Mouse (Mus musculus) limb, embryonic 14.5 days (tissue): ENCODE data around the gene Polq. TPM values are rescaled to one million over a fixed set of nuclear protein-coding genes. Genes with fewer than 3 reads are reported as not detected.

Experiments used
- ATAC-seq: fragments of 200-750 bp; cut with Nextera tagmentation; 2 replicates; pipeline ENCODE4 v1.8.0; 2017; ENCODE audit warnings: low read depth, moderate number of reproducible peaks, moderate TSS enrichment; ENCODE audit not compliant: low FRiP score
- DNase-seq: peaks from one replicate; pipeline ENCODE4 v3.0.0-alpha.2; 2015; ENCODE audit warnings: low spot score
- H3K27ac ChIP-seq: fragments of 300-500 bp; sonication (generic); replicated peaks from 2 replicates; pipeline ENCODE4 v1.5.1; 2014; ENCODE audit warnings: low read depth, mild to moderate bottlenecking, low read length, moderate library complexity, mixed read lengths
- H3K27me3 ChIP-seq: fragments of 300-500 bp; sonication (generic); 2 replicates; pipeline ENCODE4 v1.6.1; 2014; ENCODE audit warnings: low read length, mixed read lengths; ENCODE audit not compliant: control insufficient read depth, insufficient read depth
- H3K36me3 ChIP-seq: fragments of 300-500 bp; sonication (generic); 2 replicates; pipeline ENCODE4 v1.6.1; 2014; ENCODE audit warnings: mild to moderate bottlenecking, low read length, moderate library complexity, mixed read lengths; ENCODE audit not compliant: control insufficient read depth, insufficient read depth
- H3K4me1 ChIP-seq: fragments of 300-500 bp; sonication (generic); 2 replicates; pipeline ENCODE4 v1.6.1; 2014; ENCODE audit warnings: antibody characterized with exemption, low read length, mixed read lengths; ENCODE audit not compliant: control insufficient read depth, insufficient read depth
- H3K4me2 ChIP-seq: fragments of 300-500 bp; sonication (generic); replicated peaks from 2 replicates; pipeline ENCODE4 v1.6.1; 2014; ENCODE audit warnings: low read depth, mild to moderate bottlenecking, low read length, moderate library complexity; ENCODE audit not compliant: severe bottlenecking
- H3K4me3 ChIP-seq: fragments of 300-500 bp; sonication (generic); replicated peaks from 2 replicates; pipeline ENCODE4 v1.5.1; 2014; ENCODE audit warnings: low read length
- H3K9ac ChIP-seq: fragments of 300-500 bp; sonication (generic); 2 replicates; pipeline ENCODE4 v1.6.1; 2014; ENCODE audit warnings: mild to moderate bottlenecking, low read depth, low read length, moderate library complexity; ENCODE audit not compliant: severe bottlenecking
- H3K9me3 ChIP-seq: fragments of 300-500 bp; sonication (generic); 2 replicates; pipeline ENCODE4 v1.6.1; 2016; ENCODE audit warnings: low read length; ENCODE audit not compliant: control insufficient read depth
- POLR2A ChIP-seq: fragments of 200-500 bp; IDR thresholded peaks from 2 replicates; pipeline ENCODE4 v1.8.0; 2012; ENCODE audit warnings: inconsistent platforms, mild to moderate bottlenecking, moderate library complexity, borderline replicate concordance; ENCODE audit not compliant: insufficient read depth, insufficient read length; ENCODE audit errors: extremely low read depth
- WGBS: fragments of 180-500 bp; shearing (Covaris S2); extraction: QIAGEN DNeasy Blood & Tissue Kit; methylation state at CpG from one replicate; pipeline ENCODE4 v1.1.7; 2014; 5-methylcytosine and 5-hydroxymethylcytosine counted together
- polyA plus RNA-seq, 2 experiments: library from polyadenylated mRNA; depleted of rRNA in 1 of 2; stranded (reverse) in 1 of 2; unstranded in 1 of 2; fragments of >200 nt; fragmentation: Nextera tagmentation in 1 of 2; extraction: Ambion mirVana in 1 of 2; gene quantifications; 2 replicates each; pipeline versions ENCODE4 v1.2.1 to v1.2.3; 2012 to 2014

The Polq gene
- polyA plus RNA-seq, 2 experiments = 6.1 to 6.5 TPM

DNA sequence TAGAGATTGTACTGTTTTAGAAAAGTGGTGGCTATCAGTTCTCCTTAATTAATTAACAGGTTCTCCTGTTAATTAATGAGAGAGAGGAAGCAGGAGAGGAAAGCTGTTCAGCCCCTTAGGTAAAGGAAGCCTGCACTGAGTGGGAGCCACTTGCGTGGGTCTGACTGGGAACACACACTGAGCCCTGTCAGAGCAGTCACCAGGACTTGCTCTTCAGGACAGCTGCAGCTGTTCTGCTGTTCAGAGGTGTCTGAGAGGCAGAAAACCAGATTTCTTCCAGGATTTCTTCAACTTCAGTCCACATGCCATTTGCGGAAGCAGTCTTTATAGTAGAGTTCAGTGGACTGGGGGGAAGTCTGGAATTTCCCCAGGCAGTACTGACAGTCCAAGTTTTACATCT, 24.2 kb upstream of the Polq start:
- Histone ChIP-seq H3K36me3 (no peaks in the 10 kb centered on the region), H3K27ac (no peak overlapping the region), H3K4me2 (no peak overlapping the region), H3K9ac (no peak overlapping the region), H3K27me3 (no peaks in the 10 kb centered on the region), H3K9me3 (no peaks in the 10 kb centered on the region), H3K4me3 (no peak overlapping the region), H3K4me1 (0 out of 2 replicates have a peak, but pooled peaks cover 3% of the 10 kb centered on the region)
- DNase-seq = no peak
- peak; percentile 46; the same call in 1 of the 2 replicates for ATAC-seq
- TF ChIP-seq POLR2A = no peak
- WGBS = 65% methylated on average over 2 of the region's 2 CpGs

DNA sequence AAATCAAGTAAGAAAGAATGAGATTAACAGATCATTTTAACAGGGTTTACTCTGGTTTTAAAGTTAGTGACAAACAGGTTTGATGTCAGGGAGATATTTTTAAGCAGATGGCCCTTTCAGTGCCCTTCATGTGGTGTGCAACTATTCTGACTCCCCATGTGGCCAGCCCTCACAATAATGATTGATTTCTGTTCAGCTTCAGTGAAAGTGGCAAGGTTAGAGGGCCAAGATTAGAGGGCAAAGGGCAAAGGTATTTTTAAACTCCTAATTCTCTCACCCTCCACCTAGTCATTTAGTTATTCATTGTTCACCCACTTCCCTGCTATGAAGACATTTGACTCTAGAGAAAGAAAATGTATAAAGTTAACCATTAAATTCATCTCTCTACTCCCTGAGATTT, 23.5 kb upstream of the Polq start:
- Histone ChIP-seq H3K36me3 (no peaks in the 10 kb centered on the region), H3K9me3 (no peaks in the 10 kb centered on the region), H3K27me3 (no peaks in the 10 kb centered on the region), H3K27ac (no peak overlapping the region), H3K4me3 (no peak overlapping the region), H3K4me1 (0 out of 2 replicates have a peak, but pooled peaks cover 3% of the 10 kb centered on the region), H3K4me2 (no peak overlapping the region), H3K9ac (no peak overlapping the region)
- ATAC-seq (no peak), DNase-seq (no peak)
- no peak for TF ChIP-seq POLR2A

DNA sequence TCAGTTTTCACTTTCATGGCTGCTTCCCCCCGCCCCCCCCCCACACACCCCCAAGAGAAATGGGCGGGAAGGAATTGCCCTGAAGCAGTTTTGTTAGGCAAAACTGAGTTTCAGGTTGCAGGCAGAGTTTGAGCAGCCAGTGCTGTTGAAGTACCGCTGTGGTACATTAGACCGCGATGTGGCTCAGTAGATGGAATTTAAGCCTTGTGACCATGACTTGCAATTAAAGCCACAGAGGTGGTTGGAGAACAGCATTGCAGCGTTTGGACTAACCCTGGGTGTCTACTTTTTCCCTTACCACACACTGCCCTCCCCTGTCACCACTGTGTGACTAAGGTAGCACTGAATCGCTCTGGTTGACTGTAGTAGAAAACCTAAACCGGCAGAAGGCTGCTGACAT, 22.1 kb upstream of the Polq start:
- ATAC-seq = peak; percentile 51; the same call in 1 of the 2 replicates
- H3K4me2 ChIP-seq = 0 out of 2 replicates have a peak overlapping the region, but pooled peaks have one; percentile 14

DNA sequence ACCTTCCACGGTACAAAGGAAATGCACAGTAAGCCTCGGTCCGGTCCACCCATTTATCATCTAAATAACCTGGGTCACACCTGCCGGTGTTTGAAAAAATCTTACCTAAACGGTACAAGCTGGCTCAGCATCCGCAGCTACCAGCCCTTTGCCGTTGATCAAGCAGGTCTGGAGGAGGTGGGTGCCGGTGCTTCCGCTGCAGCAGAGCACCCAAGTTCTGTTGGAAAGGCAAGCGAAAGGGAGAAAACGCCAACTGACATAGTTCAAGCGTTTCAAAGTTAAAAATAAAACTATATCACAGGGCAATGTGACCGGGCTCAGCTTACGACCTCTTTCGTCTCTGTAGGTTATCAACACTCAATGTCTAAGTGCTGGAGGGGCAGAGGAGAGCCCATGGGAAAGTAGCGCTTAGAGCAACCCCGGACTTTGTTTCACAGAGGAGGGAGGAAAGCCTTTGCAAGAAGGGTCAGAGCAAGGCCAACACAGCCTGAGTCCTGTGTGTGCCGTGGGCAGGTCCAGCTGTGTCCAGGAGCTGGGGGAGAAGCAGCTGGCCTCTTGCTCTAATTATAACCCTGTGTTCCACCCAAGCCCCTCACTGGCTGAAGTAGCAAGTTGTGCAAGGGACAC, 21.5 kb upstream of the Polq start, which contains the start of gene Fbxo40:
Fbxo40 (minus strand) TSS at position 469 of the 627 bp plus-strand sequence.
- H3K9me3 ChIP-seq = no peaks in the 10 kb centered on the region
- 57% methylated on average over 18 of the region's 18 CpGs for WGBS
- no peaks in the 10 kb centered on the region for H3K27me3 ChIP-seq
- no peak for DNase-seq
- H3K4me2 ChIP-seq = 0 out of 2 replicates have a peak within 1 kb of the TSS, but pooled peaks have one; percentile 14
- H3K27ac ChIP-seq = no peak within 1 kb of the TSS
- TF ChIP-seq POLR2A = no peak
- H3K4me1 ChIP-seq = 0 out of 2 replicates have a peak, but pooled peaks cover 3% of the 10 kb centered on the region
- no peak within 1 kb of the TSS for H3K4me3 ChIP-seq
- H3K36me3 ChIP-seq = no peaks in the 10 kb centered on the region
- 0 out of 2 replicates have a peak, but pooled peaks have one; percentile 20 for ATAC-seq
- no peak within 1 kb of the TSS for H3K9ac ChIP-seq

More for the DNA sequence above, 22.1 kb upstream of the Polq start:
- 57% methylated on average over 8 of the region's 8 CpGs for WGBS
- Histone ChIP-seq H3K9me3 (no peaks in the 10 kb centered on the region), H3K36me3 (no peaks in the 10 kb centered on the region), H3K4me3 (no peak overlapping the region), H3K27me3 (no peaks in the 10 kb centered on the region), H3K27ac (no peak overlapping the region), H3K9ac (no peak overlapping the region), H3K4me1 (0 out of 2 replicates have a peak, but pooled peaks cover 3% of the 10 kb centered on the region)
- no peak for TF ChIP-seq POLR2A
- DNase-seq = peak; percentile 9

DNA sequence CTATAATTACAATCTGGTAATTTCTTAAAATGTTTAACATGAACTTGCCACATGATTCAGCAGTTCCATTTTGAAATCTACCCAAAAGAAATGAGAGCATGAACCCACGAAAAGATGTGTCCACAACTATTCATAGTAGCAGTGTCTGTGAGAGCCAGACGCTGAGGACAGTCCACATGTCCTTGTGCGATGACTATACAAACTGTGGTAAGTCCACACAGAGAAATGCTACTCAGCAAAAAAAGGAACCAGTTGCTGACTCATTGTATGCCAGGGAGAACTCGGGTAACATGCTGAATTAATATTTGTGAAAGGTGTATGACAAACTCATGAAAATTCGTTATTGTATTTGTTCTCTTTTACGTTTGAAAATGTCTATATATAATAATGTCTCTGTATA, 13.9 kb upstream of the Polq start:
- ATAC-seq (no peak), DNase-seq (no peak)
- Histone ChIP-seq H3K27ac (no peak overlapping the region), H3K27me3 (no peaks in the 10 kb centered on the region), H3K9me3 (no peaks in the 10 kb centered on the region), H3K36me3 (no peaks in the 10 kb centered on the region), H3K4me2 (no peak overlapping the region), H3K4me3 (no peak overlapping the region), H3K9ac (no peak overlapping the region), H3K4me1 (no peaks in the 10 kb centered on the region)
- WGBS = 78% methylated on average over 6 of the region's 6 CpGs
- TF ChIP-seq POLR2A = no peak
